Mouse (Mus musculus): ENCODE results near the gene B020031M17Rik. TPM values are rescaled to one million over a fixed set of nuclear protein-coding genes. Genes with fewer than 3 reads are reported as not detected.

The B020031M17Rik gene
- not detected for polyA plus RNA-seq (2014; fragmentation: Illumina TruSeq; extraction: RNeasy Lipid Tissue Mini Kit (QIAGEN cat#74804); ENCODE audit: low read depth, low replicate concordance)

GRCm38 (mm10) chr13:119950706-119951105 lies at the start of gene B020031M17Rik:
B020031M17Rik (minus strand) TSS chr13:119950806.

DNA sequence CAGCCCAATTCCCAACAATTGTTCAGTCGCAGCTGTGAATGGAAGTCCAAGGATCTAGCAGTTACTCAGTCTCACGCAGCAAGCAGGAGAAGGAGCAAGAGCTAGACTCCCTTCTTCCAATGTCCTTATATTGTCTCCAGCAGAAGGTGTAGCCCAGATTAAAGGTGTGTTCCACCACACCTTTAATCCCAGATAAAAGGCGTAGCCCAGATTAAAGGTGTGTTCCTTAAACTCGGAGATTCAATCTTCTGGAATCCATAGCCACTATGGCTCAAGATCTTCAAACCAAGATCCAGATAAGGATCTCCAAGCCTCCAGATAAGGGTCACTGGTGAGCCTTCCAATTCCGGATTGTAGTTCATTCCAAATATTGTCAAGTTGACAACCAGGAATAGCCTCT lies 21.4 kb downstream of the B020031M17Rik start, which contains the start of gene Gm21761:
Gene Gm21761, minus strand, starts transcription at position 101 of the 400 bp plus-strand sequence.

Other genes starting within 250 kb of the B020031M17Rik start
- 5.9 TPM for gene Nim1k, start 194.9 kb downstream of the B020031M17Rik start, polyA plus RNA-seq (2014; fragmentation: Illumina TruSeq; extraction: RNeasy Lipid Tissue Mini Kit (QIAGEN cat#74804); ENCODE audit: low read depth, low replicate concordance)
- gene Zfp131, start 159.9 kb downstream of the B020031M17Rik start, polyA plus RNA-seq (2014; fragmentation: Illumina TruSeq; extraction: RNeasy Lipid Tissue Mini Kit (QIAGEN cat#74804); ENCODE audit: low read depth, low replicate concordance), result 76.2 TPM
- not detected for gene AF067063, start 120.6 kb downstream of the B020031M17Rik start, polyA plus RNA-seq (2014; fragmentation: Illumina TruSeq; extraction: RNeasy Lipid Tissue Mini Kit (QIAGEN cat#74804); ENCODE audit: low read depth, low replicate concordance)
- gene D13Ertd608e, start 114.8 kb downstream of the B020031M17Rik start, polyA plus RNA-seq (2014; fragmentation: Illumina TruSeq; extraction: RNeasy Lipid Tissue Mini Kit (QIAGEN cat#74804); ENCODE audit: low read depth, low replicate concordance), result not detected
- not detected for gene Tcstv1, start 56.0 kb downstream of the B020031M17Rik start, polyA plus RNA-seq (2014; fragmentation: Illumina TruSeq; extraction: RNeasy Lipid Tissue Mini Kit (QIAGEN cat#74804); ENCODE audit: low read depth, low replicate concordance)
- gene Gm21761, start 21.5 kb downstream of the B020031M17Rik start, polyA plus RNA-seq (2014; fragmentation: Illumina TruSeq; extraction: RNeasy Lipid Tissue Mini Kit (QIAGEN cat#74804); ENCODE audit: low read depth, low replicate concordance), result not detected
- not detected for gene Gm36079, start 76.2 kb upstream of the B020031M17Rik start, polyA plus RNA-seq (2014; fragmentation: Illumina TruSeq; extraction: RNeasy Lipid Tissue Mini Kit (QIAGEN cat#74804); ENCODE audit: low read depth, low replicate concordance)
- gene Gm21188, start 101.4 kb upstream of the B020031M17Rik start, polyA plus RNA-seq (2014; fragmentation: Illumina TruSeq; extraction: RNeasy Lipid Tissue Mini Kit (QIAGEN cat#74804); ENCODE audit: low read depth, low replicate concordance), result 0.83 TPM
- gene Gm20767, start 189.4 kb upstream of the B020031M17Rik start, polyA plus RNA-seq (2014; fragmentation: Illumina TruSeq; extraction: RNeasy Lipid Tissue Mini Kit (QIAGEN cat#74804); ENCODE audit: low read depth, low replicate concordance), result not detected
- gene Gm21818, start 221.6 kb upstream of the B020031M17Rik start, polyA plus RNA-seq (2014; fragmentation: Illumina TruSeq; extraction: RNeasy Lipid Tissue Mini Kit (QIAGEN cat#74804); ENCODE audit: low read depth, low replicate concordance), result not detected

Data from testis, adult 10 weeks (tissue).